Mouse (Mus musculus) heart, adult 2 months (tissue): ENCODE results near the gene Map7. TPM values are rescaled to one million over a fixed set of nuclear protein-coding genes. Genes with fewer than 3 reads are reported as not detected.

Source experiments
- DNase-seq, 2 experiments: peaks; one replicate each; pipeline ENCODE4 v3.0.0; 2021
- H3K27ac ChIP-seq: fragments of 200-600 bp; 2 replicates; pipeline ENCODE4 v1.8.1; 2022
- H3K27me3 ChIP-seq: fragments of 200-500 bp; 2 replicates; pipeline ENCODE4 v1.6.1; 2012; ENCODE audit warnings: mild to moderate bottlenecking, low read length, inconsistent platforms, mixed read lengths; ENCODE audit not compliant: control insufficient read depth, insufficient read depth
- H3K36me3 ChIP-seq: fragments of 200-500 bp; 2 replicates; pipeline ENCODE4 v1.6.1; 2012; ENCODE audit warnings: low read length, inconsistent platforms; ENCODE audit not compliant: control insufficient read depth, insufficient read depth
- H3K4me1 ChIP-seq: fragments of 200-500 bp; 2 replicates; pipeline ENCODE4 v1.6.1; 2011; ENCODE audit warnings: low read length; ENCODE audit not compliant: control insufficient read depth, insufficient read depth
- H3K4me3 ChIP-seq: fragments of 200-600 bp; 2 replicates; pipeline ENCODE4 v1.8.1; 2022
- H3K79me2 ChIP-seq: fragments of 200-500 bp; replicated peaks from 2 replicates; pipeline ENCODE4 v1.6.1; 2012; ENCODE audit warnings: mild to moderate bottlenecking, inconsistent platforms, low read length, moderate library complexity, mixed read lengths; ENCODE audit not compliant: control insufficient read depth, insufficient read depth
- H3K9ac ChIP-seq: fragments of 200-500 bp; 2 replicates; pipeline ENCODE4 v1.6.1; 2012; ENCODE audit warnings: low read depth, mild to moderate bottlenecking, control low read depth, inconsistent platforms, low read length, mixed read lengths
- CTCF ChIP-seq: fragments of 200-600 bp; IDR thresholded peaks from 2 replicates; pipeline ENCODE4 v1.8.1; 2022; ENCODE audit warnings: antibody characterized with exemption, mild to moderate bottlenecking, moderate library complexity
- EP300 ChIP-seq: fragments of 200-500 bp; IDR thresholded peaks from 2 replicates; pipeline ENCODE4 v1.6.1; 2011; ENCODE audit warnings: low read depth, low read length, control low read depth; ENCODE audit not compliant: insufficient read depth
- POLR2A ChIP-seq: fragments of 200-500 bp; IDR thresholded peaks from 2 replicates; pipeline ENCODE4 v1.6.1; 2011; ENCODE audit warnings: mild to moderate bottlenecking, low read depth, low read length, control low read depth; ENCODE audit not compliant: insufficient read depth
- WGBS: fragments of 180-500 bp; shearing (Covaris S2); methylation state at CpG from one replicate; pipeline ENCODE4 v1.1.7; 2018; 5-methylcytosine and 5-hydroxymethylcytosine counted together
- intact Hi-C: fragments of 180-260 bp; cut with DNase I; formaldehyde crosslinking; loops from one replicate; pipeline ENCODE4 v1.15.1; 2025
- polyA plus RNA-seq: library from polyadenylated mRNA; depleted of rRNA; stranded (reverse); fragments of >200 nt; gene quantifications from 2 replicates; pipeline ENCODE4 v1.2.3, GENCODE M21; 2012
- total RNA-seq, 2 experiments: library from RNA; stranded (reverse); gene quantifications; 2 replicates each; pipeline ENCODE4 v1.2.3; 2021

Map7 gene
- total and polyA plus RNA-seq, 3 experiments, result 6.6 to 19.3 (median 17.9) TPM

DNA sequence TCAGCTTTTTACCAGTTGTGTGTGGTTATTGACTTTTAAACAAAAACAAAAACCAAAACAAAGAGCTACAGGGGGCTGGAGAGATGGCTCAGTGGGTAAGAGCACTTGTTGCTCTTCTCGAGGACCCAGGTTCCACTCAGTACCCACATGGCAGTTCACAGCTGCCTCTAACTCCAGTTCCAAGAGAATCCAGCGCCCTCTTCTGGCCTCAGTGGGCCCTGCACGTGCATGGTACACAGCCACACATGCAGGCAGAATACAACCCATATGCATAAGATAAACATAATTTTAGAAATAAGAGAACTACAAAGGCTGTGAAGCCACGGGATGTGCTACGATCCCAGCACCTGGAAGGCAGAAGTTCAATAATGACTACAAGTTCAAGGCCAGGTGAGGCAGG lies 147.7 kb downstream of the Map7 start:
- H3K9ac ChIP-seq, result no peak overlapping the region
- TF ChIP-seq CTCF (peak; percentile 31), EP300 (no peak)
- no peak overlapping the region for H3K27ac ChIP-seq
- H3K36me3 ChIP-seq, result no peaks in the 10 kb centered on the region
- no peaks in the 10 kb centered on the region for H3K27me3 ChIP-seq
- no peak overlapping the region for H3K4me3 ChIP-seq
- no peaks in the 10 kb centered on the region for H3K79me2 ChIP-seq
- 70% methylated on average over 5 of the region's 5 CpGs for WGBS
- no peak for DNase-seq
- H3K4me1 ChIP-seq, result no peaks in the 10 kb centered on the region
- intact Hi-C loops, result no loop called here

DNA sequence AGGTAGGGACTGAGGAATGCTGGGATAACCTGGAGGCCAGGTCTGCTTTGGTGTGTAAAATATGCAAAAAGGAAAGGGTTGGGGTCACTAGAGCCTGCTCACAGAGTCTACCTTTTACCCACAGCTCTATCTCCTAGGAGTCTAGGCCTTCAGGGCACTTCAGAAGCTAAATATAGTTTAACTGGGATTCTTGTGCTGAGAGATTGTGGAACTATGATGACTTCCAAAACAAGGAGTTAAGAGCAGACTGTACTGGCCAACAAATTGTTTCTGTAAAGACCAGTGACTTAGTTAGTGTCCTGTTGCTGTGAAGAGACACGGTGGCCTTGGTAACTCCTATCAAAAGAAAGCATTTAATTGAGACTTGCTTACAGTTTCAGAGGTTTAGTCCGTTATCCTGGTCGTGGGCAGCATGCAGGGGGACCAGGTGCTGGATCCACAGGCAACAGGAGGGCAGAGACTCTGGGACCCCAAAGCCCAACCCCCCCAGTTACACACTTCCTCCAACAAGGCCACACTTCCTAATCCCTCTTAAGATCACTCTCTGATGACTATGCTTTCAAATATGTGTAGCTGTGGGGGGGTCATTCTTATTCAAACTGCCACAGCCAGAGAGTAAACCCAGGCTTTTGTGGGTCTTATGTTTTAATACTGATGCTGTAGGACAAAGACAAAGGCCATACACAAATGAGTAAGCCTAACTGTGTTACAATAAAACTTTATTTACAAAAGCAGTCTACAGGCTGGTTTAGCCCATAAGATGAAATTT lies 150.1 kb downstream of the Map7 start:
- H3K4me3 ChIP-seq, result no peak overlapping the region
- no peaks in the 10 kb centered on the region for H3K4me1 ChIP-seq
- intact Hi-C loops, result no loop called here
- H3K27me3 ChIP-seq, result no peaks in the 10 kb centered on the region
- peak overlapping the region; percentile 79 for H3K27ac ChIP-seq
- H3K79me2 ChIP-seq, result no peaks in the 10 kb centered on the region
- no peak overlapping the region for H3K9ac ChIP-seq
- no peak for TF ChIP-seq EP300
- TF ChIP-seq CTCF, result no peak
- TF ChIP-seq POLR2A, result 0 out of 2 replicates have a peak, but pooled peaks have one; percentile 20
- DNase-seq, result no peak
- WGBS, result 45% methylated on average over 3 of the region's 3 CpGs
- no peaks in the 10 kb centered on the region for H3K36me3 ChIP-seq

DNA sequence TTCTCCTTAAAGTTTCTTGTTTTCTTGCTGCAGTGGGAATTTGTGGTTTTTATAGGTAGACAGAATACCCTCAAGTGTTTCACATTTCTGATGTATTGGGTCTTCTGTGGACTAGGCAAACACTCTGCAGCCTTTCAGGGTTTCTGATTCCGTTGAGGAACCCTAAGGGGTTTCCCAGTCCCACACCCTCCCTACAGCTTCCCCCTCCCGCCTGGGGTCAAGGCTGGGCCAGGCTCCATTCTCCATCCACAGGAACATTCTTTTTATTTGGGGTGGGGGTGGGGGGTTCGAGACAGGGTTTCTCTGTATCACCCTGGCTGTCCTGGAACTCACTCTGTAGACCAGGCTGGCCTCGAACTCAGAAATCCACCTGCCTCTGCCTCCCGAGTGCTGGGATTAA lies 150.8 kb downstream of the Map7 start:
- Histone ChIP-seq H3K27me3 (no peaks in the 10 kb centered on the region), H3K79me2 (no peaks in the 10 kb centered on the region), H3K4me1 (no peaks in the 10 kb centered on the region), H3K27ac (no peak overlapping the region), H3K9ac (no peak overlapping the region), H3K4me3 (no peak overlapping the region), H3K36me3 (no peaks in the 10 kb centered on the region)
- no peak for TF ChIP-seq POLR2A
- TF ChIP-seq CTCF, result no peak
- TF ChIP-seq EP300, result no peak
- no peak for DNase-seq
- intact Hi-C loops, result no loop called here
- WGBS, result 70% methylated on average over 5 of the region's 5 CpGs

DNA sequence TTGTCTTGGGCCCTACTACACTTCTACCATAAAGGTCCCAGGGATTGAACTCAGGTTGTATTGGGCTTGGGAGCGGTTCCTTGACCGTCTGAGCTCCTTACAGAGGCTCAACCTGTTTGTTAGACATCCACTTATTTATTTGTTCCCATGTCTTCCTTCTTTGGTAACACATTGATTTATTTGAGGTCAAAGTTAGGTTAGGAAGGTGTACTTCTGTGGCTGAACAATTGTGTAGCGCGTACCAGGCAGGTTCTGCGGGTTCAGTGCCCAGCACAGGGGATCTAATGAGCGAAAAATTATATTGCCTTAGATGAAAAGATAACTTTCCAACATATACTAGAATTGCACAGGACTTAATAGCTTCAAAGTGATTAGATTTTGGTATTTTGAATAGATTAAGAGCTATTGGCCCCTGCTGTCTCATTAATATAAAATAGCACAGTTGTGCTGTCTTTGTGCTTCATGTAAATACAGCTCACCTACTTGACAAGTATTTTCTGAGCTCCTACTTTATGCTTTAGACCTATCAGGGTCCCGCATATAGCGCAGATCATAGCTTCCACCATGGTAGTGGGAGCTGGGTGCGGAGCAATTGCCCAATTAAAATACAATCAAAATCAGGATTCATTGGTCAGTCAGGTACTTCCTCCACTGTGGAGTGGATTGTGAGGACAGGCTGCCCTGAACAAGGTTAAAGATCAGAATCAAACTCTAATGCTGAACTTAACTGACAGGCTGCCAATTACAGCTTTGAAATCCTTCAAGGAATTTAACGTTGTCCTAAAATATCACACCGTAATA lies 162.9 kb downstream of the Map7 start:
- peaks cover 5% of the 10 kb centered on the region for H3K4me1 ChIP-seq
- no peaks in the 10 kb centered on the region for H3K79me2 ChIP-seq
- H3K4me3 ChIP-seq, result peak overlapping the region; percentile 75
- peaks cover 11% of the 10 kb centered on the region for H3K36me3 ChIP-seq
- intact Hi-C loops, result loop anchor here (2.0 to 5.0 kb wide), 2 partner anchors 20 to 36 kb away; partner anchors contain the start of gene Mtfr2
- no peaks in the 10 kb centered on the region for H3K27me3 ChIP-seq
- TF ChIP-seq EP300 (no peak), CTCF (no peak), POLR2A (no peak)
- 52% methylated on average over 11 of the region's 11 CpGs for WGBS
- peak overlapping the region; percentile 86 for H3K9ac ChIP-seq
- peak overlapping the region; percentile 100 for H3K27ac ChIP-seq
- peak in 1 of 2 experiments; percentile 9 for DNase-seq

DNA sequence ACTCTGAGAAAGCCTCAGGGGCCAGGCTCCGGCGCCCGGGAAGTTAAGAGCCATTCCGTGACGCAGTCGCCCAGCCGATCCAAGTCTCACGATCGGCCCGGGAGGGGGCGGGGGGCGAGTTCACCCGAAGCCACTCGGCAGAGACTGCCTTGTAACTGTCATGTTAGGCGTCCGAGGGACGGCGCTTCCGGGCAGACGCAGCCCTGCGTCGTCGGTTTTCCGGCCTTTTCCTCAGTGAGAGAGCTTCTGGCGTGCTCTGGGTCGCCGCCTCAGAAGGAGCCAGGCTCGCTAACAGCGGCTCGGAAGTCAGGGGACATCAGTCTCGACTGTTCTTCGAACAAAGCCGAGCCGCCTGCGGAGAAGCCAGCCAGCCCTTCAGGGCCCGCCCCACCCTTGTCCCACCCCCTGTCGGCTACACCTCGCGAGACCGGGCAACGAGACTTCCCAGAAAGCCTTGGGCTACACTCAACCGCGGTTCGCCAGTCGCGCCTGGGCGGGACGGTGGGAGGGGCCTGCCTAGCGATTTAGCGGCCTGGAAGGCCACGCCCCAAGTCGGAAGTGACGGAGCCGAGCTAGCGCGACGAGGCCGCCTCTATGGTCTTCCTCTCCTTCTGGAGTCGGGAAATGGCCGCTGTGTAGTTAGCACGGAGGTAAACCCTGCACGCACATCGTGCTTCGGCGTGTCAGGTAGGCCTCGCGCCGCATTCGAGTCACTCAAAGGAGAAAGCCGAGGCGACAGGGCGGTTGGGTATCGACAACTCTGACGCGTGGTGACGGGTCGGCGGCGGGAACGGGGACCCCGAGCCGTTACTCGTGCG lies 163.9 kb downstream of the Map7 start, which contains the start of gene Bclaf1:
Bclaf1 (plus strand) TSS at position 552 of the 818 bp plus-strand sequence.
- peaks cover 15% of the 10 kb centered on the region for H3K36me3 ChIP-seq
- H3K27me3 ChIP-seq, result no peaks in the 10 kb centered on the region
- peak within 1 kb of the TSS; percentile 100 for H3K27ac ChIP-seq
- peak within 1 kb of the TSS; percentile 86 for H3K9ac ChIP-seq
- intact Hi-C loops, result loop anchor here (2.0 to 5.0 kb wide), 2 partner anchors 21 to 35 kb away; partner anchors contain the start of gene Mtfr2
- no peak for TF ChIP-seq CTCF
- TF ChIP-seq EP300, result peak; percentile 74
- peak; percentile 97 for TF ChIP-seq POLR2A
- H3K4me1 ChIP-seq, result peaks cover 5% of the 10 kb centered on the region
- WGBS, result under 1% methylated on average over 84 of the region's 84 CpGs
- H3K4me3 ChIP-seq, result peak within 1 kb of the TSS; percentile 75
- no peaks in the 10 kb centered on the region; the same call in 1 of the 2 replicates for H3K79me2 ChIP-seq
- DNase-seq, result peak; percentile 100
